ENCODE assay signal across 8 mouse cellular contexts in genomic region chr11:88552987-88553386, GRCm38 (mm10).
DNase-seq lines count a peak whose midpoint lies in the region; ATAC-seq and TF ChIP-seq lines count a peak whose summit lies in the region.

No protein-coding gene starts in this region.

- no peaks in the 10 kb centered on the region for H3K36me3 ChIP-seq in forebrain, embryonic 15.5 days
- H3K36me3 ChIP-seq in liver, postnatal 0 days (replicated peaks; ENCODE audit: insufficient read depth, low read length), result no peaks in the 10 kb centered on the region

- 18% methylated on average over 8 of the region's 8 CpGs for WGBS in forebrain, embryonic 15.5 days
- WGBS in liver, postnatal 0 days (ENCODE audit: insufficient replicate concordance), result 59% methylated on average over 8 of the region's 8 CpGs

- peaks cover 87% of the 10 kb centered on the region for H3K4me1 ChIP-seq in forebrain, embryonic 15.5 days
- peaks cover 57% of the 10 kb centered on the region for H3K4me1 ChIP-seq in liver, postnatal 0 days (ENCODE audit: insufficient read depth)

- H3K4me2 ChIP-seq in forebrain, embryonic 15.5 days (replicated peaks), result no peak overlapping the region
- no peak overlapping the region for H3K4me2 ChIP-seq in liver, postnatal 0 days (ENCODE audit: low read depth, low read length)

- no peak overlapping the region for H3K27ac ChIP-seq in forebrain, embryonic 15.5 days (replicated peaks)
- no peak overlapping the region for H3K27ac ChIP-seq in liver, postnatal 0 days (ENCODE audit: low read depth)

- peak; percentile 87 for DNase-seq in CD4-positive, CD25-positive, alpha-beta regulatory T cell, adult 2 months (ENCODE audit: low read depth, low spot score)
- DNase-seq in brain, embryonic 14.5 days (ENCODE audit: low read depth), result peak; percentile 80
- DNase-seq in heart, postnatal 14 days, result peak; percentile 80 to 85
- peak; percentile 75 for DNase-seq in layer of hippocampus, adult 11-12 months (ENCODE audit: low spot score)
- peak; percentile 70 for DNase-seq in liver, postnatal 0 days
- DNase-seq in ovary, postnatal 14 days (ENCODE audit: low spot score), result peak; percentile 50
- peak; percentile 47 for DNase-seq in thymus, postnatal 0 days (ENCODE audit: low spot score)

- no peaks in the 10 kb centered on the region for H3K27me3 ChIP-seq in forebrain, embryonic 15.5 days
- H3K27me3 ChIP-seq in liver, postnatal 0 days (ENCODE audit: insufficient read depth, low read length), result no peaks in the 10 kb centered on the region

- intact Hi-C loops in heart, postnatal 14 days (cut with DNase I), result loop anchor here (1.0 to 5.0 kb wide), 3 partner anchors 175 to 301 kb away; no protein-coding TSS in a partner anchor

- peak; percentile 70 for TF ChIP-seq CTCF in brain, embryonic 14.5 days (IDR thresholded peaks at IDR 0.05; ENCODE audit: borderline replicate concordance, extremely low read depth, insufficient read depth, insufficient read length)
- TF ChIP-seq CTCF in liver, postnatal 0 days (IDR thresholded peaks at IDR 0.05; ENCODE audit: low read depth), result peak; percentile 79

- H3K9me3 ChIP-seq in forebrain, embryonic 15.5 days, result no peaks in the 10 kb centered on the region
- no peaks in the 10 kb centered on the region for H3K9me3 ChIP-seq in liver, postnatal 0 days (ENCODE audit: low read length)

- 0 out of 2 replicates have a peak, but pooled peaks have one; percentile 25 for ATAC-seq in forebrain, embryonic 15.5 days (replicated peaks)
- peak; percentile 46 for ATAC-seq in liver, postnatal 0 days

- no peak for TF ChIP-seq EP300 in liver, postnatal 0 days (IDR thresholded peaks at IDR 0.05; ENCODE audit: low read depth)

- TF ChIP-seq POLR2A in brain, embryonic 14.5 days (IDR thresholded peaks at IDR 0.05; ENCODE audit: borderline replicate concordance, extremely low read depth, insufficient read depth, insufficient read length, poor library complexity, severe bottlenecking), result no peak

- H3K9ac ChIP-seq in forebrain, embryonic 15.5 days (replicated peaks), result no peak overlapping the region
- no peak overlapping the region for H3K9ac ChIP-seq in liver, postnatal 0 days (replicated peaks)

- H3K4me3 ChIP-seq in forebrain, embryonic 15.5 days, result no peak overlapping the region
- no peak overlapping the region for H3K4me3 ChIP-seq in liver, postnatal 0 days (ENCODE audit: low read depth, low read length)
